Mouse (Mus musculus): ENCODE results near the gene Iqschfp.

DNA sequence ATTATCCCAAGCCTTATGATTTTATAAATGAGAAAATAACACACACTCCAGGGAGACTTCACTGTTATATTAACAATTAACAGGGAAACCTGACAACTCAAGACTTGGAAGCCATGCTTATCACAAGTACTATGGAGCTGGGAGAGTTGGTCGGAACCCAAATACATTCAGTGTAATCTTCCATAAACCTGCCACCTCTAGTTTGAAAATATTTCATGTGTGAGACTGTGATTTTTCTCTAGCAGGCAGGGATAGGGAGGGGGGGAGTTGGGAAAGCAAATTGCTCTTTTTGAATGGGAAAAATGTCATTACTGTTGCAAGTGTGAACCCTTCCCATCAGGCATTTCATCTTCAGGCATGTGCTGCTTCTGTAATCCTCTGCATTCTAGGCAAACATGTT is 304.9 kb downstream of the Iqschfp start:
- no peak for TF ChIP-seq CTCF (IDR thresholded peaks at IDR 0.05)
- no peak for TF ChIP-seq EP300 (IDR thresholded peaks at IDR 0.05)

All from lung, postnatal 0 days (tissue).